Mouse (Mus musculus) ovary, postnatal 14 days (tissue): ENCODE data around the gene Slc25a36.

ENCODE experiments used
- DNase-seq: peaks from one replicate; pipeline ENCODE4 v3.0.0; 2022; ENCODE audit warnings: low spot score

The Slc25a36 gene

GRCm38 (mm10) chr9:97041633-97042032, 69.3 kb downstream of the Slc25a36 start:
- DNase-seq: no peak

- no peak for DNase-seq
Measured at GRCm38 (mm10) chr9:97038010-97038409, 72.9 kb downstream of the Slc25a36 start.

GRCm38 (mm10) chr9:97036656-97037055, 74.3 kb downstream of the Slc25a36 start:
- no peak for DNase-seq

GRCm38 (mm10) chr9:97027361-97027760, 83.6 kb downstream of the Slc25a36 start:
- DNase-seq: no peak

- DNase-seq: no peak
Measured at GRCm38 (mm10) chr9:97026006-97026405, 85.0 kb downstream of the Slc25a36 start.
